Mouse (Mus musculus) cortical plate, adult 2 months (tissue): Measurements from ENCODE around the gene Ccdc34.

Source experiments
- CTCF ChIP-seq: fragments of 200-500 bp; IDR thresholded peaks from 2 replicates; pipeline ENCODE4 v1.5.1; 2011; ENCODE audit warnings: mild to moderate bottlenecking, control low read depth, low read length; ENCODE audit not compliant: insufficient read depth; ENCODE audit errors: extremely low read depth
- POLR2A ChIP-seq: fragments of 200-500 bp; IDR thresholded peaks from 2 replicates; pipeline ENCODE4 v1.6.1; 2011; ENCODE audit warnings: mild to moderate bottlenecking, low read length, control low read depth; ENCODE audit not compliant: insufficient read depth; ENCODE audit errors: extremely low read depth

GRCm38 (mm10) chr2:110165003-110165402 is 147.4 kb downstream of the Ccdc34 start:
- TF ChIP-seq CTCF (no peak), POLR2A (no peak)
